Mouse (Mus musculus) bone marrow, adult 2 months (tissue): ENCODE results near the gene Mta3.

Source experiments
- CTCF ChIP-seq: fragments of 200-500 bp; IDR thresholded peaks from 2 replicates; pipeline ENCODE4 v1.5.1; 2011; ENCODE audit warnings: low read length, control low read depth; ENCODE audit not compliant: control insufficient read depth, insufficient read depth
- POLR2A ChIP-seq: fragments of 200-500 bp; IDR thresholded peaks from 2 replicates; pipeline ENCODE4 v1.6.1; 2011; ENCODE audit warnings: low read depth, mild to moderate bottlenecking, control low read depth, low read length, borderline replicate concordance; ENCODE audit not compliant: control insufficient read depth

- peak; percentile 73 for TF ChIP-seq POLR2A
- no peak for TF ChIP-seq CTCF
Measured at GRCm38 (mm10) chr17:83809197-83809829, 103.3 kb downstream of the Mta3 start.
